Mouse (Mus musculus): ENCODE data around the gene Prickle1.
A peak's percentile ranks its signal among the peaks of the same experiment; 100 is the strongest.

The Prickle1 gene

DNA sequence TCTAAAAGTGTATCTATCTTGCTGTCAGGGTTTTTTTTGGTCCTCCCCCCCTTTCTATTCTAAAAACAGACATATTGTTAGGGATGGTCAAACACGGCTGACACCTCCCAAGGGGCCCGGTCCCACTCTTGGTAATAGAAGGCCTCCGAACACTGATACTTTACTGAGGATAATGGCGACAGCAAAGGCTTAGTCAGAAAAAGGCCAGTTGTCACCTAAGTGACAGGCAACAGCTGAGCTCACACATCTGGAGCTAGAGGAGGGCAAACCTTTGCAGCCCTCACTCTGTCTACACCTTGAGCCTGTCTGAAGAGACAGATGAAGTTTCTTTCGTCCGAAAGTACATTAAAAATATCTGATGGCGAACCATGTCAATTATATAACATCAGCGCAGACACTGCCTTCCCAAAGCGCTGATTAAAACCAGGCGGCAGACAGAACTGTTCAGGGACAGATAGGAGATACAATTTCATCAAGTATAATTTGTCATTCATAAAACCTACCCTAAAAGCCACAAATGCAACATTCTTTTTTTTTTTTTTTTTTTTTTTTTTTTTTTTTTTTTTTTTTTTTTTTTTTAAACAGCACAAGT is 1.3 kb downstream of the Prickle1 start:
- peak; percentile 34 for DNase-seq (ENCODE audit: low read depth)

DNA sequence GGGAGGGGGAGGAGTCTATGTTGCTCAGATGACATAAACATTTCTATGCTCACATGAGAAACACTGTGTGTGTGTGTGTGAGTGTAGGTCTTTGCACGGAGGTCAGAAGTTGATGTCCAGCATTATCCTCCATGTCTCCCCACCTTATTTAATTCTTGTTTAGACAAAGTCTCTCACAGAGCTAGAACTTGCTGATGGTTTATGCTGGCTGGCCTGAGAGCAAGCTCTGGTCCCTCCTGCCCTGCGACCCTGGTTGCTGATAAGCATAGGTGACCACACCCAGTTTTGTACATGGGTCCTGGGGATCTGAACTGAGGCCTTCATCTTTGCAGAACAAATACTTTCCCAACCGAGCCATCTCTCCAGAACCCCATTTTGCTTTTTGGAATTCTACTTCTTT is 3.1 kb downstream of the Prickle1 start:
- DNase-seq (ENCODE audit: low read depth) = no peak

DNA sequence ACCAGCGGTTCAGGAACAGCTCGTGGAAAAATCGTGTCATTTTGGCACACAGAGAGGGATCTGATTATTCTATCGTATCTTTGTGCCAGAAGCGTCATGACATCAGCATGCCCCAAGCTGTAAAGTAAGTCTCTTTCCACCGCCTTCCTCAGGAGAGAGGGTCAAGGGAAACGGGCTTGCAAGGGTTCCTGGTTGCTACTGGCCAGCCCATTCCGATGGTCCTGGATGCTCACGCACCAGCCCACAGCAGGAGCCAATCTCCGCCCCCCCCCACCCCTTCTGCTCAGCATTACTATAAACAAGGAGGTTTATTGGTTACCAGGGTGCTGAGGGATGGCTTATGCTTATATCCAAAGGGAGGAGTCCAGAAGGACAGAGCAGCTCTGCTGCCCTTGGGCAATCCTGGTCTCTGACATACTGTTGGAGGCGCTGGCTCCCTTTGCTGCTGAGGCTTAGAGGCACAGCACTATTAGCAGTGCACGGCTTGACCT is 3.8 kb downstream of the Prickle1 start:
- DNase-seq (ENCODE audit: low read depth) = no peak

DNA sequence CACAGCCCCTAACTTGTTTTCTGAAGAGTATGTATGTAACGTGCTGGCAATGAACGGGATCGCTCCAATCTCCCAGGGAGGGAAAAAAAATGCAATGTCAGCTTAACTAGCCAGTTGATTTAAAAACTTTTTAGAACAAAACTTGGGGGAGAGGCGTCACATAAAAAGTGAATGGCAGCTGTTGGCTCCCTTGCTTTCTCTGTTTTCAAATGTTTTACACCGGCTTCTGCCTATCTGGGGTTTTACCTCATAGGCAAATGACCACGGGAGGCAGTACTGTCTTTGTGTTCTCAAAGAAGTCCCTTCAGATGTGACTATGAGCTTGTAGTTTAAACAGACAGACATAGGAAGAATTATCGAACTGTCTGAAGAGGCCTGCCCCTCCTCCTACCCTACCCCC is 4.3 kb downstream of the Prickle1 start:
- no peak for DNase-seq (ENCODE audit: low read depth)

DNA sequence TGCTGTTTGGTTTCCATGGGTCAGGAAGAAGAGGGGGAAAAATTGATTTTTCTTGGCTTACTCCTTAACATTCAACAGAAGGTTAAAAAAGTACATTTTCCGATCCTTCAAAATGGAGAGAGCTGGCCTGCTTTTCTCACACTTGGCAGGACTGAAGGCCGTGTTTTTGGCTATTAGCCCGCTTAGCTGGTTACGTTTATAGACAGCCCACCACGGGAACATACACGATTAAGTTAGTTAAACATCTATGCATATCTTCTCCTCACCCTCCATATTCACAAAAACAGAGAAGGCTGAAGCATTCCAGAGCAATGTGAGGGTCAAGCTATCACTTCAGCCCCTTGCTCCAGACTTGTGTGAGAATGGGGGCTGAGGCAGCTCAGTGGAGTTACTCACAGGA is 7.3 kb downstream of the Prickle1 start:
- no peak for DNase-seq (ENCODE audit: low read depth)

DNA sequence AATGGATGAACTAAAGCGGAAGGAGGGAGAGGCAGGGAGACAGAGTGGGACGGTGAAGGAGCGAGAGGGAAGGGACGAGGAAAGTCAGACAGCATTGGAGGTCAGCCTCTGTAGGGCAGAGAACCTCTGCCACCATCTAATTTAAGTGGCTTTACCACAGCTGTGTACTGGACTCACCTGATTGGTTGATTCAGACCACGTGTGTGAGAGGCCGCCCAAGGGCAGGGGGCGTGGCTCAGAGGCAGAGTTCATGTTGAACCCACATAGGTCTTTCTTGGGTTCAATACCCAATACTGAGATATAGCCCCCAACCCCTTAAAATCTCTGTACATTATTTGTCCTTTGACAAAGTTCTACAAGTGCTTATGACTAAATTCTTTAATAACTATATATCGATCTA is 8.0 kb downstream of the Prickle1 start:
- no peak for DNase-seq (ENCODE audit: low read depth)

DNA sequence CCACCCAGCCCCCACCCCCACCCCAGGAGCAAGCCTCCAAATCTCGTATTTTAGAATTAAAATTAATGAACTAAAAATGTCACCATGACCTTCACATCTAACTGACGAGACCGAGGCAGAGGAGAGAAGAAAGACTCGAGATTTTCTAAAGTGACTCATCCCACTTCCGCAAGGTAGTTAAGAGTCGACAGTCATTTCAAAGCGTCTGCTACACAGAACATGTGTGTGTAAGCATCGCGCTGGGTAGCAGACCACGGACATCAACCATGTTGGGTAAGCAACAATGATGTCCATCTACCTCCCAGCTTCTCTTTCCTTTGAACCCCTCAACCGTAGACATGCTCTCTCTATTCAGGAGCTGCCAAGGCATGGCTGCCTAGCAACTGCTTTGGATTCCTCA is 12.6 kb downstream of the Prickle1 start:
- DNase-seq (ENCODE audit: low read depth) = no peak

DNA sequence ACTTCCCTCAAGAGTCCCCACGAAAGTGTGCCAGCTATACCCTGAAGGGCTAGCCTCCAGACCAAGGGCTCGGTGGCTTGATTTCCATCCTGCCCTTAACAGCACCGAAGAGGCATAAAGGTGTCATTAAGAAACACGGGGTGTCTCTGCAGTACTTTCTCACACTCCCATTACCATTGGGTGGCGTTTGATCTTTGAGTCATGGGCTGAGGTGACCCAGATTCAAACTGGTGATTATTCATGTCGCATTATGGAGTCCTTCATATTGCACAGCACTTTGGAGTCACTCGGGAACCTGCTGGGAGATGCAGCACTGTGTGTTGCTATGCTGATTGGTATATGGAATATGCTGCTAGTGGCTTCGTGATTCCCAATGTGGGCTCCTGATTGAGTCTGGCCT is 14.0 kb downstream of the Prickle1 start:
- no peak for DNase-seq (ENCODE audit: low read depth)

DNA sequence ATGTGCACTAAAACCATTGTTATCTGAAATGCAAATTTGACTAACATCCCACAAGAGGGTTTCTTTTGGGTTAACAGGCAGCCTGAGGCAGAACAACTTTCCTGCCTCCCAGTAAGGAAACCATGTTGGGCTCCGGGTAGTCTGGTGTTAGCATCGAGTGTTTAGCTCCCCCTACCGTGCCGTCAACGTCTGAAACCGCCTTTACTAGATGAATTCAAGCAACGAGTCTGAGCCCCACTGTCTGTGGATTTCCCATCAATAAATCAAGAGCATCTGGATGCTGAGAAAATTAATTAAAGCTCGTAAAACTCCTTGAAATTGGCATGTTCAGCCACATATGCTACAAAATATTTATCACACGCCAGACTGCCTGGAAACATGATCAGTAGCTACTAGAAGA is 15.8 kb downstream of the Prickle1 start:
- no peak for DNase-seq (ENCODE audit: low read depth)

DNA sequence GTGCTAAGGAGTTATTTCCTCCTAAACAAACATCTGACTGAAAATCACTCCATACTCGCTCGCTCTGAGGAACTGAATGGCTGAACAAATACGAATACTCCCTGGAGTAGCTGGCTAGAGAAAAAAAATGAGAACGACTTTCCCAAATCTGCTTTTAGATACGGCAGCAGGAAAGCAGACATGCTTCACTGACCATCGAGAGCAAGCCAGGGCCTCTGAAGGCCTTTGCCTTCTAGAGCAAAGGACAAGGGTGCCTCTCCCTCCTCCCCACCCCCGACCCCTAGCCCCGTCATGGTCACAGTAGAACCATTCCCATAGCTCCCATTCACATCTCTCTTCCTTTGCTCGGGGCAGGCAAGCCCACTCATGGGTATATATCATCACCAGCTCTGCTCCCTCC is 16.6 kb downstream of the Prickle1 start:
- no peak for DNase-seq (ENCODE audit: low read depth)

DNA sequence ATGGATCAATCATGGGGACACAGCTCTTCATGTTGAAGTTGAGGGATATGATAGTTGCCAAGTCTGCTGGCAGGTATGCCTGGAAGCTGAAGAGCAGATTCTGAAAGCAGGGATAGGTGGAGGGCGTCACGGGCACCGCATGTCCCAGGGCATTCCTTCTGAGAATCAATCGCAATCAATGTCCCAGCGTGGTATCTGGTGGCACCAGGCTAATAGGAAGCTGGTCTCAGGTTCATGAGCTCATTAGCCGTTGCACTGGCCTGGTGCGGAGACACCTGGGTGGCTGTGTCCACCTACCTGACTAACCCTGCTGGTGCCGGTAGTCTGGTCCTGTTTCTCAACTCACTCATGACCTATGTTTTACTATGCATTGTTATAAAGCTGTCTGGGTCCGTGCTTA is 19.3 kb downstream of the Prickle1 start:
- DNase-seq (ENCODE audit: low read depth) = no peak

DNA sequence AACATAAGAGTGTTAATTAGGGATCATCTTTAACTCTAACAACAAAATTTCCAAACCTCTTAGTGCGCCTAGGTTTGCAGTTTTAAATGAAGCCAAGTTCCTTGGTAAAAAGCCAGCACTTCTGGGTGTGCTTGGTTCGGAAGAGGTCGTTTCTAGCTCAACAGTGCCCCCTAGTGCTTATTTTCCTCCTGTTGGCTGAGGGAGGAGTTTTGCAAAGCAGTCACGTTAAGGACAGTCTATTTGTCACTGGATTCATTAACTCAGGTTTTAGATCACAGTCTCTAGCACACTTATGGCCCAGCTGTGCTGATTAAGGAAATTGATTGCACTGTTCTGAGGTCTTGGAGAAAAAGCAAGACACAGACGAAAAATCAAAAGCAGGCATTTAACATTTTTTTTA is 19.8 kb downstream of the Prickle1 start:
- peak; percentile 75 for DNase-seq (ENCODE audit: low read depth)

DNA sequence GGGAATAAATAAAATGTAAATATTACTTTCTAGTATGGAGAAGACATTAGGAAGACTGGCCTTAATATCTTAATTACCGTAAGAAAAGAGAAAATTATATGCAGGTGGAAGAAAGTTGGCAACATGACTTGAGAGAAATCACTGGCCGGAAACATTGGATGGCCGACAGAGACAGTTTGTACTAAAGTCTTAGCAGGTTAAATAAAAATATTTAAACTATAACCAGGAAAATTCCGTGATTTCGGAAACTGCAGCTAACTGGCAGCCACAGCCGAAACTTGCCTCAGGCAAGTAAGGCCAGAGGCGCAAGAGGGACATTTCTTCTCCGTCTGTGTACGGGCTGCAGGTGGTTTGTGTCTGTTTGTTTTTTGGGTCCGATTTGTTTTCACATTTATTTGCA is 22.8 kb downstream of the Prickle1 start:
- DNase-seq (ENCODE audit: low read depth) = no peak

DNA sequence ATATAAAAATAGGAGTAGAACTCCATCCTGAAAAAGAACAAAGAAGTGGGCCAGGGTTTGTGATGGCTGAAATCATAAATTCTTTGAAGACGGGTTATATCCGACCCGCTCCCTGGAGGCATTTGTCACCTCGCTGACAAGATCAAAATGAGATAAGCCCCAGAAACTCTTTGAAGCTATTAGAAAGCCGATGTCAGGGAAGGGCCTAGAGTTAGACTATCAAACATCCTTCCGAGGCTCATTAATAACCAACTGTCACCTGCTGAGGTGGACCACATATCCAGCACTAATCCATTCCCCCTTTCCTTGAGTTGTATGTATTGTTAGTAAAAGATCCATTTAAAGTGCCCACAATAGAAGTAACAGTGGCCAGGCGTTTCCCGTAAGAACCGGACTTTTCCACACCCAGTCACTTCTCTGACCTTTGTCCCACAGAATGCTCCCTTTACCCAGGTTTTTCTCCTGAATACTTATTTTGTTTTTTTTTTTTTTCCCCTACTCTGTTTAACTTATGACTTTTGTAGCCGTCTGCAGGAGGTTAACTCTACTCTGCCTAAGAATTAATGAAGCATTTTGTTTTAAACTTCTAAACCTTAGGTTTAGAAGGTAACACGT is 24.7 kb downstream of the Prickle1 start:
- no peak for DNase-seq (ENCODE audit: low read depth)

DNA sequence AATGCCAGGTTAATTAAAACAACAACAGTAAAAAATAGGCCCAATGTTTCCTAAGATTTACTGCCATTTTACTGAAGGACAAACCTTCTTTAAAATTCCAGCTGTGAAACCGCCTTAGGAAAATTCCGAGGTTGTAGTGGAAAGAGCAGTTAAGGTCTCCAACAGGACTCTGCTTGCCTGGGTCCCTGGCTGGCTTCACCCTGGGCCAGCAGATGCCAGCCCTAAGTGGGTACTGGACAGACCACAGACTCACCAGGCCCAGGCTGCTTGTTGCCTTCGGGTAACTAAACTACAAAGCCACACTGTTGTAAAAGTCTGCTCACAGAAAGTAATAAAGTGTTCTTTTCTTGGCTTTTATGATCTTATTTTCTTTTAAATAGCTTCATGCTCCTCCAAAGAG is 26.8 kb downstream of the Prickle1 start:
- no peak for DNase-seq (ENCODE audit: low read depth)

DNA sequence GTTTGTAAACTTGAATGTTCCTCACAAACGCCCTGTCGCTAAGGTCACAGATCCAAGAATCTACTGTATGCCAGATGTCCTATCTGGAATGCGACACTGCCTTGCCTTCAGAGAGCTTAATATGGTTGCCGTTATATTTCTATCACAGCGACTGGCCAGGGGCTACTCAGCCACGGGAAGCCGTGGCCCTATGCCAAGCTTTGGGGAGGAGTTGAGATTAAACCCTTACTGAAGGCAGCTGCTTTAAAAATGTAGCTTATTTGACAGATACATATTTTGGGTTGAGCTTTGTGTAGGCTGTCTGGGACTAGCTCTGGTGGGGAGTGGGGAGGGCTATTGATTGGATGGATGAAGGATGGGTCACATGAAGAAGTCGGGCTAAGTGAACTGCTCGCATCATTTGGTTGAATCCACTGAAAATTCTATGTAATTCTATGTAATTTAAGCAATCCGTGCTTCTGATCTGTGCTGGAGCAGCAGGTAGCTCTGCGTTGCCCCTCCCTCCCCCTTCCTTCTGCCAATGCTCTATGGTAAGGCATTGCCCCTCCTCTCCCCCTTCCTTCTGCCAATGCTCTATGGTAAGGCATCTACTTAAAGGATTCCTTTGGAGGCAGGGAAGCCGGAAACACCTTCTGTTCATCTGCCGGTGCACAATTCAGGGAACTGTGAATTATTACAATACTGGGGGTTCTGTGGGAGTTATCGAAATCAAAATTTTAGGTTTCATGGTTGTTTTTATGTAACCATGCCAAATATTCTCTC is 28.0 kb downstream of the Prickle1 start:
- no peak for DNase-seq (ENCODE audit: low read depth)

DNA sequence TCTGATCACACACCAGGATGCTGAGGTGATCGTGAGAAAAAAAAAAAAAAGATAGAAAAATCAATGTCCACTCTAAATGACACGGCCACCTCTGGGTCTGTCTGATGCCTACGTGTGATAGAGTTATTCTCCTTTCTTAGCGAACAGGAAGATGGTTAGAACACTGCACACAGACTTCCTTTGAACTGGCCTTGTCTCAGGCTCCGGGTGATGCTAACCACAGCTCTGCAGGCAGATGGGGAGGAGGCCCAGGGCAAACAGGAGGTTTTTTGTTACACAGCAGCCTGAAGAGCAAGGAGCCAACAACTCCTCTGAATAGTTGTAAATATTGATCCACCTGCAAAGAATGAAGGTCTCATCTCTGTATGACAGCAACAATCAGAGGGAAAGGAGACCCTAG is 32.2 kb downstream of the Prickle1 start:
- no peak for DNase-seq (ENCODE audit: low read depth)

DNA sequence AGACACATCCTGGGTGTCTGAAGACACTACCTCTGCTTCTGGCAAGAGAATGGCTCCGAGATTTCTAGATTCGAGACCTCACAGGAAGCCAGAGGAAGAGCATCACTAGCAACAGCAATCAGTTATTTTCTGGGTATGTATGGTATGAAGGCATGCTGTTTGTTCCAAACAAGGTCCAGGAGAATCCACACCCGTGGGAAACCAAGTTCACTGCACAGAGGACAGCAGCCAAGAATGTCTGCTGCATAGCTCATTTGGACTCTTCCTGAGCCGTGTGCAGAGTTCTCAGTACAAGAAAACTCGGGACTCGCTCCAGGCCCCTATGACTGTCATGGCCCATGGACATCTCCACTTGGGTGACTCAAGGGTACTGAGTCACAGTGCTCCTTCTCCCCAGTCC is 34.2 kb downstream of the Prickle1 start:
- no peak for DNase-seq (ENCODE audit: low read depth)

DNA sequence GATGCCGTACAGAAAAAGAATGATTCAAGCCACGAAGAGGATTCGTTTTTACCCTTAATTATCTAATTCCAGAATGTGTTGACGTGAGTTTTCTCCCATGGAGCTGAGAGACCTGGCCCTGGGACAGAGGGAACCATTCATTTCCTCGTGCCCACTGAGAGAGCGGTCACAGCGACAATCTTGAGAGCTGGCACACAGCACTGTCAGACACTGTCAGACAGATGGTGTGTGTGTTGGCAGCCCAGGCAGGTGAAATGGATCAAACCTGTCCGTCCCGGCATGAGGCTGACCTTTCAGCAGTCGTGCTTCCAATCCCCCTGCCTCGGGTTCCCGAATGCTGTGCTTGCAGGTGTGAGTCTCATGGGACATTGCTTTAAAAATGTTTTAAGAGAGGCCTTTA is 37.3 kb downstream of the Prickle1 start:
- no peak for DNase-seq (ENCODE audit: low read depth)

DNA sequence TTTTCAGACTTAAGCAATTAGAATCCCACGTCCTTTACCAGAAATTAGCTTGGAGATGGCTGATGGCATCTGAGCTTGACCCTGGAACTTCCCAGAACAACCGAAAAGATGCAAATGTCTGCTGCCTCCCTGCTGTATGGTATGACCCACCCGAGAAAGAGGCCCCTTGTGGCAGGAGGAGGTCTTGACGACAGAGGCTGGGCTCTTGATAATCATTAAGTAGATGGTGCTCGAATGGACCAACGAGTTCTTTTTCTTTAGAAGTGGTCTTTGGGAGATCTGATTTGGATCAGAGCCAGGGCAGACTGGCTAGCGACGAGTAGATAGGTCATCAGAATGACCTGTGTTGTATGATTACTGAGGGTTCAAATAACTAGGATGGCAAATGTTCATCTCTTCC is 40.0 kb downstream of the Prickle1 start:
- DNase-seq (ENCODE audit: low read depth) = no peak

DNA sequence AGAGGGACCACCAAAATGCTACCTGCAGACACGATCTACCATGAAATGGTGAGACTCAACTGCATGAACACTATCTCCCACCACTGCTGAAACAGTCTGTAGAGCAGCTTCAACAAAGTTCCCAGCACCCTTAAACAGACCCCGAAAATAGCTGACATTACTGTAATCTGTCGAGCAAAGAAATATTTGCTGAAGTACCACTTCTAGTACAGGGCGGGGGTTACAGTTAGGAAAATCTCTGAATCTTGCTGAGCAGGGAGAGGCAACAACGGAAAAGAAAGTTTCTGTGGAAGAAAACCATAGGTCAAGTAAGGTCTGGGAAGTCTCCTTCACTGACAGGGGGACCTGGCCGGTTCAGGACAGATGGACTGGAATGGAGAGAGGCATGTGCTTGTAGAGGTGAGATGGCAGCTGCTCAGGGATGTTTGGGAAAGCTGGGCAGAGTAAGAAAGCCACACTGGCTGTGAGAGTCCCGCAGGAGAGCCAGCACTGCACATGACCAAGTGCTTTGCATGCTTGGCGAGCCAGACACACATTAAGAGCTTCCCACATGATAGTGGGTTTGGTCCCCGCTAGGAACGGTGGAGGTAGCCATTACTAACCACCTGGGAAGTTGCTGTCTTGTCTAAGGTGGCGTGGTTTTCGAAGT is 41.4 kb downstream of the Prickle1 start:
- DNase-seq (ENCODE audit: low read depth) = no peak

DNA sequence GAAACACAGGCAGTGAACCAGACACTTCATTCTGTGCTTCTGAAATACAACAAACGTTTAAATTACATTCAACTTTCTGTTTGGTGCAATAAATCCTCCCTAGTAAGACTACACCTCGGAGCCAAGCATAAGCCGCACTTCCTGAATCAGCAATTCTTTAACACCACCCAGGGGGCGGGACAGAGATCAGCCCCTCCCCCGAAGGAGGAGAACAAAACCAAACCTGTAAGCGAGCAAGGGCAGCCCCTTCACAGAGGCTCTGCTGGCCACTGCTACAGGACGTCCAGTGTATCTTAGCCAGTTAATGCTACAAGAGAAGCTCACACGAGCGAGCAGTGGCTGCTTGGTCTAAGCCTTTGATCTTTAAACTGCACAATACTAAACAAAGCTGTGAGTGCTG is 43.5 kb downstream of the Prickle1 start:
- peak; percentile 75 for DNase-seq (ENCODE audit: low read depth)

DNA sequence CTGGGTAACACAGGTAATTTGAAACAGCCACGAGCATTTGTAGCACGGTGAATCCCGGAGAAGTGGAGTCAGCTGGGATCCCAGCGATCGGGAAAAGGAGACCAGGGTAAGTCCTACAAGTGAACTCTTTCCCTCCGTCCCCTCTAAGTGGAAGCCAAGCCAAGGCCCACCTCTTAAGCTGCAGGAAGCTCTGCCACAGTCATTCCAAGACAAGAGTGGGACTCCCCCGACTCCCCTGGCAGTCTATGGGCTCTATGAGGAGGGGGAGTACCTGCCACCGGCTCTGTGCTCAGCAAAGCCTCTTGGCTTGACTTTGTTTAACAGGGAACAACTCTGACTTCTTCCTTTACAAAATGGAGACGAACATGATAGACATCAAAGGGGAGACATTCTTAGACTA is 47.4 kb downstream of the Prickle1 start:
- DNase-seq (ENCODE audit: low read depth) = no peak
